Mouse (Mus musculus) heart, postnatal 14 days (tissue): ENCODE measurements at regions not wholly inside any gene's neighbourhood (a gene's known extent, or its start where the extent isn't known, plus 50 kb on each side); places are given as distances from the start of the nearest gene placed in this dataset.

Experiments used
- DNase-seq, 2 experiments: peaks; one replicate each; pipeline ENCODE4 v3.0.0; 2021 to 2022
- intact Hi-C: fragments of 180-260 bp; cut with DNase I; formaldehyde crosslinking; loops from one replicate; pipeline ENCODE4 v1.15.1; 2025

DNA sequence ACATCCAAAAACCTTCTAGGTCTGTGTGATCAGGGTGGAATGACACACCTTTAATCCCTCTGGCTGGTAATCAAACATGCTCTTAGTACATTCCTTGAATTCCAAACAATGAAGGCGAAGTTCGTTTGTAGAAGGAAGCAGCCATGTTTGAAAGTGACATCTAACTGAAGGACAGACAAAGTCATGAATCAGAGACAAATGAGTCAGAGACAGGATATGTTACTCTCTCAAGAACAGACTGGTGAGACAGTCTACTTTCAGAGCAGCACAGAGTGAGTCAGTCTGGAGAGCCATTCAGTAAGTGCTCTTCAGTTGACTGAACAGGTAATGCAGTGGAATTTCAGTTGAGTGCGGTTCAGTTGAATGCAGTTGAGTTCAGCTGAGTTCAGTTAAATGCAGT, 150.4 kb downstream of the Cpe start:
- intact Hi-C loops: no loop called here
- no peak for DNase-seq

GRCm38 (mm10) chr8:64539846-64540472, 152.9 kb downstream of the Cpe start:
- intact Hi-C loops: no loop called here
- no peak for DNase-seq

DNA sequence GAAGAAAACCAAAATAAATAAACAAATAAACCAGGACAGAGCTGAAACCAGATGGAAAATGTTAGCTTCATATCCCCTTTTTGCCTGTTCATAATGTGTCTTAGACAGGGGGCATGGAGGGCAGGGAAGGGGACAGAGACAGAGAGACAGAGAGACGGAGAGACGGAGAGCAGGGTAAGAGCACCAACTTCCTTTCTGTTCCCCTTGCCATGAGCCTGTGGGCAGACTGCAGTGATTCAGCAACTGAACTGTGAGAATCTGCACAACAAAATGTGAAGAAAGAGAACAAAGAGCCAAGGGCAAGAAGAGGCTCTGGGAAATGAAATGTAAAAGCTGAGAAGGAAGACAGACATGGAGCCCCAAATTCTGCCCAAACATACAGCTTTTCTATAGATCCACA, 161.1 kb downstream of the Cpe start:
- intact Hi-C loops: no loop called here

DNA sequence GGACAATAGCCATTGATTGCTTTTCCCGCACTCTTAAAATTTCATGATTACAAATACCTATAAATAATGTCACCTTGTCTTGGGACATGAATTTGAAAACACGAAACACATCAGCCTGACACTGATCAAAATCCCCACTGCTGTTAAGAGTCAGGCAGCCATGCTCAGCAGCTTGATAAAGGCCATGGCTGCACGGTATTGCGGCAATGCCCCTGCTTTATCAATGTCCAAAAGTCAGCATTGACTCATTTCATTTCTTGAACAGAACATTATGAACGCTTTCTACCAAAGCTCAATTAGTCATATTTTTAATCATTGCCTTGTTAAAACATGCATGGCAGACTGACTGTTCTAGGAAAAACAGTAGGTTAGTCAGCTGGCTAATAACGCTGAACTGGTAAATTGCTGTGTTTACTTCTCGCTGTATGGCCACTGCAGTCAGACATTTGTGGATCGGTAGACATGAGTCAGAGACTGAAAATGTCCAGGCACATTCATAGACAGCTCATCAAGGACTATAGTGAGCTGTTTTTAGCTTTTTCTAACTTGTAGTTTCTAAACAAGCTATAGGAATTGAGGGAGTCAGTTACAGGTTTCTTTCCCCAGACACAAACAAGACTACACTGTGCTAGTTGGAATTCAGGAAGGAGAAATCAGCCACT, 170.3 kb downstream of the Cpe start:
- DNase-seq: no peak
- intact Hi-C loops: no loop called here

More for the DNA sequence above, 161.1 kb downstream of the Cpe start:
- no peak for DNase-seq

DNA sequence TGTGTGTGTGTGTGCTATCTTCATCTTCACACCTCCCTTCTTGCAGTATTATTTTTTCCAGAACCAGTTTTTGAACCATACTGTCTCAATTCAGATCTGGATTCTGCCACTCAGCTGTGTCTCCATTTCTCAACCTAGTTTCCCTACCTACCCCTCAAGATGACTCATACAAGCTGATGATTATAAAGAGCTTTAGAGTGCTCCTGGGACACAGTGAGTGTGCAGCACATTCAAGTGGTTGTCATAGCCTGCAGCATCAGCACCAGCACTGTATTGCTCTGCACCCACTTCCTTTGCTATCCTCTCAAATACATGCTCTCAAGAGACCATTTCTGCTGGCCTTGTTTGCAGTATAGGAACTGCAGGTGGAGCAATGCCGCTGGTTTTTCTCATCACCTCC, 173.2 kb downstream of the Cpe start:
- intact Hi-C loops: no loop called here

GRCm38 (mm10) chr8:64515923-64516322, 176.9 kb downstream of the Cpe start:
- DNase-seq: peak; percentile 32 to 34
- intact Hi-C loops: no loop called here

More for the DNA sequence above, 173.2 kb downstream of the Cpe start:
- DNase-seq: no peak

DNA sequence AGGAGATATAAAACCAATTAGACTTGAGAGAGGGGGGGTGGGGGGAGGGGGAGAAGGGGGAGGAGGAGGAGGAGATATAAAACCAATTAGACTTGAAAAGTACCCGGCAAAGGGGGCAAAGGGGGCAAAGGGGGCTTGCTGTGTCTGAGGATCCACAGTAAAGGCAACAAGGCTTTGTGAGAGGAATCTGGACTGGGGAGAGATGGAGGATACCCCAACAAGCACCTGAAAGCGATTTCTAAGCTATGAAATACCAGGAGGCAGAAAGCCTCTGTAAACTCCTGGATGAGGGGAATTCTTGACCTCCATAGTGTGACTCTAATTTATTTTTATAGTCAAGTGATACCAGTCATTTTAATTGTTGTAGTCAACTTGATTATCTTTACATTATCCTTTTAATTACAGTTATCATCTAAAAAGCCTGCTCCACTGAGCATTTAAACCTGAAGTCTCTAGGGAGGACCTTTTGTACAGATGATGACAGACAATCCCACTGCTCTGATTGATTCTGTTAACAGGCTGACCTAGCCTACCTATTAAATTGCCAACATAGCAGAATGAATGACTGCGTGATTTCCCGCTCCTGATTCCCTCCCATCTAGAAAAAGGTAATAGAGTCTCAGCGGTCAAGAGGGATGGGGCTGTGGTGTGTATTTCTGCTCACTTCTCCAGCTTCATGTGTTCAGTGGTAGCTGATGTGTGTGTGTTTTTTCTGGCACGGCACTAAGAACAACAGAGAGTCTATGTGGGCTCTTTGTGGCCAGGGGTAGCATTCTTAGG, 195.4 kb downstream of the Cpe start:
- DNase-seq: no peak

DNA sequence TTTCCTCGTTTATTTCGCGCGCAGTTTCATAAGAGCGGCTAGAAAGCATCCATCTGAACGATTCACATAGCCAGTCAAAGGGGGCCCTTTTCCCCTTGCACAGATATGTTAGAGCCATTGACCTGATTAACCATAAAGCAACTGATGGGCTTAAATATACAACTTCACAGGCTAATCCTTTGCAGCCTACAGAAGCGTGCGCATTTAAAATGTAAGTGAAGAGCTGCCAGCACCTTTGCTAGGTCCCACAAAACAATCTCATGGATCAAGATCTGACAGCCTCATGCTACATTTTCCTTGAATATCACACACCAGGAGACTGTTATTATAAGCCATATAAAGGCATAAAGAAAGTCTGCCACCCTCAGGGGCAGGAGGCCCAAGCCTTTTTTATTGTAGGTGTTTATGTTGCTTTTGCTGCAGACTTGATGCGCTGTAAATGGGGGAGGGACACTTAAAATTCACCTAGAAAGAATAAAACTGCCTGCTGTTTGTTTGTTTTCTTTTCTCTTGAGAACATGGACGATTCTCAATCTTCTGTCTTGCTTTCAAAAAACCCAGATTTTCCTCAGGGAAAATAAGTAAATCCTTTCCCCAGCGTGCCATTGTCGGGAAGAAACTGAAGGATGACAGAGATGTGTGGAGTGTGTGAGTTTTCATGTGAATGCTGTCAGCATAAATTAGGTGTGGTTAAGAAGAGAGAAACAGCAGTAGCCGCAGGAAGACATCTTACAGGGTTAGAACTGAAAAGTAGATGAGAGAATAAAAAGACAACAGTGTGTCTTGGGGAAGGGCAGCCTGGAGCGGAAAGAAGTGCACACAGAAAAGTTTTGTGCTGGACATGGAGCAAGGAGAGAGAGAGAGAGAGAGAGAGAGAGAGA, 196.3 kb downstream of the Cpe start:
- intact Hi-C loops: no loop called here
- DNase-seq: no peak

More for the DNA sequence above, 195.4 kb downstream of the Cpe start:
- intact Hi-C loops: no loop called here

DNA sequence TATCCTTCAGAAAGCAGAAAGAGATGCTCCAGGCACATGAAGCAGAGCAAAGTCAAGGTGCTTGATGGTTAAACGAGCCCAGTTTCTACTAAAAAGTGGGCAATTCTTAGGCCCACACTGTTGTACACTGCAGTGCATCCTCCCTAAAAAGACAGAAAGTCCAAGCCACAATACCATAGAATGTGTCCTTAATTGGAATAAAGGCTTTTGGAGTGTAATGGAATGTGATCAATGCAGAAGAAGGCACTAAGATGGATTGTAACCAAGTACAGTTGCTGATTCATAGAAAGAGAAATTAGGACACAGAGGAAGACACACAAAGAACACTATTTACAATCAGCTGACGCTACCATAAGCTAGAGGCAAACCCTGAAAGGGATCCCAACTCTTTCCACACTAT, 201.3 kb downstream of the Cpe start:
- DNase-seq: no peak
- intact Hi-C loops: no loop called here

- no peak for DNase-seq
- intact Hi-C loops: no loop called here
These were observed 204.8 kb downstream of the Cpe start for GRCm38 (mm10) chr8:64488057-64488456.

DNA sequence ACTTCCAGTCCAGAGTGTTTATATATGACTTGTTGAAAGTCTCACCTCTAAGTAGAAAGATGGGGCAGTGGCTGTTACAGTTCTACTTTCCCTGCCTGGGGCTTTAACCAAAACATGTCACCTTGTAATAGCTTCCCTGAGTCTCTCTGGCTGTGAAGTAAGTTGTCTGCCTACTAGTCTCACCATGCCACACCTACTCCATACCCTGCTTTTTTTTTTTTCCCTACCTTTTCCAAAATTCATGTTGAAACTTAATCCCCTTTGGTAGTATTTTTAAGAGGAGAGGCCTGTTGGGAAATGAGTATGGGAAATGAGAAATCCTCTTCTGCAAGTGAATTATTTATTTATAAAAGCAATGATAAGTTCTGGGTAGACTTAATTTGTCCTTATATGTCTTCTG, 219.6 kb downstream of the Cpe start:
- DNase-seq: no peak
- intact Hi-C loops: loop anchor here (5.0 kb wide), 1 partner anchor 446 kb away; no protein-coding TSS in a partner anchor

DNA sequence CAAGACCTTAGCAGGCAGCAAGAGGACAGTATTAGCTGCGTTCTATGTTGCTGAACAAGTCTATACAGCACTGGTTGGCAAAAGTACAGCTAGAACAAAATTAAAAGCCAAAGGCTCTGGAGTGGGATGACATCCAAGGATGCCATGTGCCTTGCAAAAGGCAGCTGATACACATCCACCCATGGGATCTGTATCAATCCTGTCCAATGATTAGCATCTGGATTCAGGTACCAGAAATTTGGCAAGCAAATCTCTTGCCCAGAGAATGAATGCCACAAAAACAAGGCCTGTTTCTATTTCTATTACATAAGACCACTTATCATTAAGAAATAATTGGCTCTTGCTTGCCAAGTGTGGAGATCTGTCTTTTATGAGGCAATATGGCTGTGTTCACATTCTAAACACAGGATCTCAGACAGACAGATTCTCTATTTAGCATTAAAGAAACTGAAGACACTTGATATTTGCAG, 220.0 kb downstream of the Cpe start:
- DNase-seq: no peak
- intact Hi-C loops: loop anchor here (5.0 kb wide), 1 partner anchor 446 kb away; no protein-coding TSS in a partner anchor

- intact Hi-C loops: no loop called here
- no peak for DNase-seq
These were observed 231.7 kb downstream of the Cpe start for GRCm38 (mm10) chr8:64461136-64461535.

GRCm38 (mm10) chr8:64456970-64457369, 235.9 kb downstream of the Cpe start:
- no peak for DNase-seq
- intact Hi-C loops: no loop called here

DNA sequence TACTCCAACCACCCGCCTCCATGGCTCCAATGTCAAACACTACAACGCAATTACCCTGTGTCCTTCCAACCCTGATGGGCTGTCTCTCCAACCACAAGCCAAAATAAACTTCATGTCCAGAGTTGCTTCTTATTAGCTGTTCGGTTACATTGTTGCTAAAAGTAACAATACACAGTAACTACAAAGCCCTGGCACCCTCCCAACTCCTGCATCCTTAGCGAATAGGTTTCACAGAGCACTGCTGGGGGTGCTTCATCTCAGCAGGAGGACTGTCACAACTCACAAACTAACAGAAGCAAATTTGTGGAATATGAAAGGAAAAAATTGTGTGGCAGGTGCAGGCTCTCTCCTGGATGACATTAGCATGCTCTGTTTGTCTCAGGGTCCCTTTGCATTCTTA, 238.1 kb downstream of the Cpe start:
- peak in 1 of 2 experiments; percentile 5 for DNase-seq
- intact Hi-C loops: no loop called here

DNA sequence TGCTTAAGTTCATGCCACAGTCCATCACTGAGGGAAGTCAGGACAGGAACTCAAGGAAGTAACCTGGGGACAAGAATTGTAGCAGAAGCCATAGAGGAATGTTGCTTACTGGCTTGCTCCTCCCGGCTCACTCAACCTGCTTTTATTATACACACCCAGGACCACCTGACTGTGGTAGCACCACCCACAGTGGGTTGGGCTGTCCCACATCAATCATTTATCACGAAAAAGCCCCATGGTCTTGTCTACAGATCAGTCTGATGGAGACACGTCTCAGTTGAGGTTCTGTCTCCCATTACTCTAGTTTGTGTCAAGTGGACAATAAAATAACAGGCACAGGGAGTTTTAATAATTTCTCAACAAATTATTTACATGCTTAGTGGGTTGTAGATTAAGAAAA, 239.3 kb upstream of the Tll1 start:
- intact Hi-C loops: no loop called here
- DNase-seq: no peak

DNA sequence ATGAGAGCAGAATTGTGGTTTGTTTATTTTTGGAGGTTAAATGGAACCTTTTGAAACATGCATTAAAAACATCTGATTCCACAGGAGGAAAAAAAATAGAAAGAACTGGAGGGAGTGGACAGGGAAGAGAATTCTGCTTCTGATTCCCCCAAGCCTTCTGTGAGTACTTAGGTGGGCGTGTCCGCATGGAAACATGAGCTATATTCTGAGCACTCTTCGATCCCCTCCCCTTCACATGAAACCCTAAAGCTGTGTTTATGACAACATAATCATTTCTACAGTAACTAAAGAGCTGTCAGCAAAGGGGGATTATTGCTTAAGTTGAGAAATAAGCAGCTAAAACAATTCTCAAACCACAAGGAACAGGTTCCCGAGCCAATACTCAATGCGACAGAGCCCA, 238.4 kb upstream of the Tll1 start:
- DNase-seq: no peak
- intact Hi-C loops: no loop called here

DNA sequence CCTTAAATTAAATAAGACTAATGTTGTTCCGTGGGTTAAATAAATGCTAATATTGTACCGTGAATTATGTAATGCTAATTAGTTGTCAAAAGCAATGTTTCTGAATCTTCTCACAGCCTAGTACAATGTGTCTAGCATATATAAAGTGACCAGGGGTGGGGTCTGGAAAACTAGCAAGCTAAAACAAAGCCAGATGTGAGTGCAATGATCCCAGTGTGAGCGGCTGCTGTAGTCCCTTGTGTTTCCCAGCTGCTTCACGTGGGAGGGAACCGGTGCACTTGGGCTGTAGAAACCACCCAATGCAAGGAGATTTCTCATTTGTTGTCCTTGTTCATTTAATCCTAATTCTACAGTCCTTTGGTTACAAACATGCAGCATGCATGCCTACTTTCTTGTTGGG, 232.4 kb upstream of the Tll1 start:
- intact Hi-C loops: no loop called here
- no peak for DNase-seq

GRCm38 (mm10) chr8:64434648-64435047, 228.6 kb upstream of the Tll1 start:
- DNase-seq: no peak
- intact Hi-C loops: no loop called here

GRCm38 (mm10) chr8:64422850-64423214, 216.8 kb upstream of the Tll1 start:
- DNase-seq: no peak
- intact Hi-C loops: no loop called here
